Mouse (Mus musculus) layer of hippocampus, adult 2 months (tissue): ENCODE measurements around the gene Arhgef28. TPM values are rescaled to one million over a fixed set of nuclear protein-coding genes. Genes with fewer than 3 reads are reported as not detected.

Experiments
- DNase-seq, 2 experiments: peaks; one replicate each; pipeline ENCODE4 v3.0.0; 2022; ENCODE audit warnings: low spot score in 2 of 2
- H3K27ac ChIP-seq: fragments of 200-600 bp; 2 replicates; pipeline ENCODE4 v1.8.1; 2022
- H3K4me3 ChIP-seq: fragments of 200-600 bp; 2 replicates; pipeline ENCODE4 v1.8.1; 2022; ENCODE audit warnings: mild to moderate bottlenecking
- CTCF ChIP-seq: fragments of 200-600 bp; conservative IDR thresholded peaks from 2 replicates; pipeline ENCODE4 v1.8.1; 2022; ENCODE audit warnings: antibody characterized with exemption, mild to moderate bottlenecking, moderate library complexity
- total RNA-seq, 2 experiments: library from RNA; stranded (reverse); gene quantifications; 2 replicates each; pipeline ENCODE4 v1.2.3; 2021

The Arhgef28 gene
- total RNA-seq, 2 experiments from 2014 or later = 103 to 110 TPM

DNA sequence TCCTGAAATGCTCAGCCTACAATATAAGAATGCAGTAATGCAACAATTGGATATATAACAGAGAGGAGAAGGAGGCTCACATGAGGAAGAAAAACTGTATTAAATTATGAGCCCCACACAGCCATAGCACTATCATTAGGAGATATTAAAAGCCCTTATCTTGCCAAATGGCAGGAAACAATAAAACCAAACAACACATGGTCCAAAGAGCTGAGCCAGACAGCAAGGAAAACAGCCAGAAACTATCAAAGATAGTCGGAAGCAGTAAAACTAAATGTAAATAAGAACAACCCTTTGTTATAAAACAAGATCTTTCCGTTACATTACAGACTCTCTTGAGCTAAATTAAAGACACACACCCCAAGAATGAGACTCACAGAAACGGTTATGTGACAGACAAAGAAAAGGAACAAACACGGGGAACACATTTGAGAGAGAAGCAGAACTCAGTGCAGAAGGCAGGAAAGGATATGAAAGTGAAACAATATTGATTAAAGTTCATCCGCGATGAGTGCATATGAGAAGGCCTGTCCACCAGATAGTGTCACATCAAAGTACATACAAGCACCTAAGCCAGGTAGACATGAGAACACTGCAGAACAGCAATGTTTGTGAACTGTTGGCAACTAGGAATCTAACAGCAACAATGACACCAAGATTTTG, 231.6 kb downstream of the Arhgef28 start:
- no peak for DNase-seq
- Histone ChIP-seq H3K27ac (no peak overlapping the region), H3K4me3 (no peak overlapping the region)
- TF ChIP-seq CTCF = no peak

DNA sequence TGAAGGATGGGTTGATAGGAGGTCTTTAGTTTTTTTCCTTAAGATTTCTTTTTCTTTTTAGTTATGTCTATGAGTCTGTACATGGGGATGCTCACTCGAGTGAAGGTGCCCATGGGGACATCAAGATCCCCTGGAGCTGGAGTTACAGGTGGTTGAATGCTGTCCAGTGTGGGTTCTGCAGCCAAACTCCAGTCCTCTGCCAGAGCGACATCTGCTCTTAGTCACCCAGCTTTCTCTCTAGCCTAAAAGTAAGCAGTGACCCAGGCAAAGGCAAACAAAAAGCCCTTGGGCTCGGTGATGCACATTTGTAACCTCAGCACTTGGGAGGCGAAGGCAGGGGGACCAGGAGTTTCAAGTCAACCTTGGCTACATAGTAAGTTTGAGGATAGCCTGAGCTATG, 232.3 kb downstream of the Arhgef28 start:
- no peak for TF ChIP-seq CTCF
- H3K27ac ChIP-seq = no peak overlapping the region
- no peak for DNase-seq
- no peak overlapping the region for H3K4me3 ChIP-seq

GRCm38 (mm10) chr13:97966077-97966476, 240.2 kb downstream of the Arhgef28 start:
- DNase-seq = no peak
- Histone ChIP-seq H3K4me3 (no peak overlapping the region), H3K27ac (no peak overlapping the region)
- TF ChIP-seq CTCF = no peak

- H3K4me3 ChIP-seq = no peak overlapping the region
- H3K27ac ChIP-seq = no peak overlapping the region
- TF ChIP-seq CTCF = no peak
- no peak for DNase-seq
Measured at GRCm38 (mm10) chr13:97964892-97965424, 241.3 kb downstream of the Arhgef28 start.

- Histone ChIP-seq H3K27ac (peak overlapping the region; percentile 72; the same call in 1 of the 2 replicates), H3K4me3 (no peak overlapping the region; the same call in 1 of the 2 replicates)
- TF ChIP-seq CTCF = no peak
- DNase-seq = no peak
Measured at GRCm38 (mm10) chr13:97960142-97960541, 246.1 kb downstream of the Arhgef28 start.

GRCm38 (mm10) chr13:97959394-97959888, 246.8 kb downstream of the Arhgef28 start:
- TF ChIP-seq CTCF = no peak
- peak overlapping the region; percentile 72 for H3K27ac ChIP-seq
- peak overlapping the region; percentile 8; the same call in 1 of the 2 replicates for H3K4me3 ChIP-seq
- no peak for DNase-seq

- DNase-seq = no peak
- no peak for TF ChIP-seq CTCF
- Histone ChIP-seq H3K4me3 (no peak overlapping the region), H3K27ac (no peak overlapping the region)
Measured at GRCm38 (mm10) chr13:97955759-97956158, 250.5 kb downstream of the Arhgef28 start.

DNA sequence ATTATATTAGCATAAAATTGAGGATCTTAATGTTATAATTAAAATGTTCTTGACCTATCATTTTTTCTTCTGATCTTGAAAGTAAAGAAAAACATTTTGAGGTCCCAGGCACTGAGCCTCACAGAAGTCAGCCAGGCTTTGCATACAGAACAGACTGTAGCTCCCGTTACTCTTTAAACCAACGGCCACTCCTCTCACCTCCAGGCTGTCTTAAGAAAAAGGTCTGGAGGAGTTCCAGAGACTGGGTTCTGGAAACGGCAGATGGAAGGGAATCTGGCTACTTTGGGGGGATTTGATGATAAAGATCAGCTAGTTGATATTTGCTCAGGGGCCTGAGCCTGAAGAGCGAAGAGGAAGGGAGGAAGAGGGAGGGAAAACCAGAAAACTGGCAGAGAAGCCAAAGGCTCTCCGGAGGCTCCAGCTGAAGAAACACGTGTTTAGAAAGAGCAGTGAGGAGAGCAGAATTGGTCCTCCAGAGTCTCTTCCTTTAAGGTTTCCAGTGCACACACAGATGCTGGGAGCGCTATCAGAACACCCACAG, 251.2 kb downstream of the Arhgef28 start:
- no peak overlapping the region for H3K27ac ChIP-seq
- TF ChIP-seq CTCF = no peak
- H3K4me3 ChIP-seq = no peak overlapping the region
- no peak for DNase-seq

- no peak for DNase-seq
- TF ChIP-seq CTCF = no peak
- Histone ChIP-seq H3K27ac (no peak overlapping the region), H3K4me3 (no peak overlapping the region)
Measured at GRCm38 (mm10) chr13:97954051-97954450, 252.2 kb downstream of the Arhgef28 start.

- Histone ChIP-seq H3K27ac (no peak overlapping the region), H3K4me3 (no peak overlapping the region)
- TF ChIP-seq CTCF = no peak
- DNase-seq = no peak
Measured at GRCm38 (mm10) chr13:97953526-97953925, 252.7 kb downstream of the Arhgef28 start.

DNA sequence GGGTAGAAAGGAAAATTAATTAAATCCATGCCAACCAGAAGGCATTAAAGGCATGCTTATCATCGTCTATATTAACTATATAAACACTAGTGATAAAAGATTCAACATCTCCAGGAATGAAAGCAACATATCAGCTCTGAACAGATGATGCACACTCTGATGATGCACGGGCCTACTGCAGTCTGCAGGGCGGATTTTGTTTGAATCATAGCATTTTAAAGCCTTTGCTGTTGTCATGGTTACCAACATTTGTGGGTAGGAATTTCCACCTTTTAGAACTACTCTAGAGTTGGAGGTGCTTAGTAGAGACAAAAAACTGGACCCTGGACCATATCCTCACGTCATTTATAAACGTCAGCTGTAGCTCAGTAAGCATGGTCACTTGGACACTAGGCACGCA, 257.4 kb downstream of the Arhgef28 start:
- DNase-seq = no peak
- TF ChIP-seq CTCF = no peak
- peak overlapping the region; percentile 36; the same call in 1 of the 2 replicates for H3K27ac ChIP-seq

DNA sequence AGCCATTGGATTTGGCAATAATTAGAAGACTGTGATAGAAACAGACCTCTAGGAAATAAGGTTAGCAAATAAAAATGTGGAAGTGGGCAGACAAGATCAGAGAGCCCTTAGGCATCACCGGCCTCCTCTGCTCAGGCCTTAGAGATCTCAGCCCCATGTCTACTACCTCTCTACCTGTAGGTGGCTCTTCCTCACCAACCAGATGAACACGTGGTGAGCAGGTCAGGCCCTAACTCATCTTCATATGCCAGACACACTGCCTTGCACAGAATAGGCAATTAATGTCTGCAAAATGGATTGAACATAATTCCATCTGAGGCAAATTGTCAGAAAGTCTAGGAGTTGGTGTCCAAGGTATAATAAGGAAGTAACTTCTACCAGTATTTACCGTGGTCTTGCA, 258.6 kb downstream of the Arhgef28 start:
- TF ChIP-seq CTCF = no peak
- Histone ChIP-seq H3K27ac (no peak overlapping the region), H3K4me3 (no peak overlapping the region)
- DNase-seq = no peak

More for the DNA sequence above, 257.4 kb downstream of the Arhgef28 start:
- no peak overlapping the region for H3K4me3 ChIP-seq

DNA sequence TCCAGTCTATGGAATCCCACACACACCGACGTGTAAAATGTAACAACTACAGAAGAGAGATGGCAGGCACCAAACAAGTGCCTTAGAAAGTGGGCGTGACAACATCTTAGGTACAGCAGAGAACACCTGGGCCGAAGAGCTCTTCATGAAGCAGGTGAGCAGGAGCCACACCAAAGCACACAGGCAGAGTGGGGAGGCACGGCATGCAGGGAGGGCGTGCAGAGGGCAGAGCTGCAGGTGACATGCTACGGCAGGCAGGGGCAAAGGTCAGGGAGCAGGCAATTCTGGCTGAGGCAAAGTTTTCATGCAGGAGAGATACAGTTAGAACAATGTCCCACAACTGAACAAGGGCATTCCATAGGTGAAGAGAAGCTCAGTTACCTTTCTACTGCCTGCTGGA, 259.8 kb downstream of the Arhgef28 start:
- DNase-seq = no peak
- no peak overlapping the region for H3K4me3 ChIP-seq
- TF ChIP-seq CTCF = no peak
- no peak overlapping the region for H3K27ac ChIP-seq
